Mouse (Mus musculus) hindbrain, embryonic 11.5 days (tissue): ENCODE data around the gene Zdhhc13. TPM values are rescaled to one million over a fixed set of nuclear protein-coding genes. Genes with fewer than 3 reads are reported as not detected.
A peak's percentile ranks its signal among the peaks of the same experiment; 100 is the strongest.

Source experiments
- ATAC-seq: fragments of 200-750 bp; cut with Nextera tagmentation; 2 replicates; pipeline ENCODE4 v1.8.0; 2017; ENCODE audit warnings: mild to moderate bottlenecking, moderate TSS enrichment, moderate library complexity; ENCODE audit not compliant: low FRiP score
- DNase-seq: peaks from one replicate; pipeline ENCODE4 v3.0.0-alpha.2; 2015; ENCODE audit warnings: low spot score
- H3K27ac ChIP-seq: fragments of 300-500 bp; sonication (generic); 2 replicates; pipeline ENCODE4 v1.5.1; 2014; ENCODE audit warnings: mild to moderate bottlenecking, low read depth, low read length
- H3K27me3 ChIP-seq: fragments of 300-500 bp; sonication (generic); 2 replicates; pipeline ENCODE4 v1.6.1; 2014; ENCODE audit warnings: mild to moderate bottlenecking, low read length, moderate library complexity, mixed read lengths; ENCODE audit not compliant: control insufficient read depth, insufficient read depth
- H3K36me3 ChIP-seq: fragments of 300-500 bp; sonication (generic); 2 replicates; pipeline ENCODE4 v1.6.1; 2014; ENCODE audit warnings: mild to moderate bottlenecking, low read length, moderate library complexity, mixed read lengths; ENCODE audit not compliant: control insufficient read depth, insufficient read depth
- H3K4me1 ChIP-seq: fragments of 300-500 bp; sonication (generic); replicated peaks from 2 replicates; pipeline ENCODE4 v1.6.1; 2014; ENCODE audit warnings: low read length, mixed read lengths; ENCODE audit not compliant: control insufficient read depth, insufficient read depth
- H3K4me2 ChIP-seq: fragments of 300-500 bp; sonication (generic); replicated peaks from 2 replicates; pipeline ENCODE4 v1.6.1; 2014; ENCODE audit warnings: mild to moderate bottlenecking, low read depth, low read length
- H3K4me3 ChIP-seq: fragments of 300-500 bp; sonication (generic); 2 replicates; pipeline ENCODE4 v1.5.1; 2014; ENCODE audit warnings: low read depth, low read length
- H3K9ac ChIP-seq: fragments of 300-500 bp; sonication (generic); 2 replicates; pipeline ENCODE4 v1.6.1; 2014; ENCODE audit warnings: low read depth, low read length
- H3K9me3 ChIP-seq: fragments of 300-500 bp; sonication (generic); 2 replicates; pipeline ENCODE4 v1.6.1; 2016; ENCODE audit warnings: low read length; ENCODE audit not compliant: control insufficient read depth
- WGBS: fragments of 180-500 bp; shearing (Covaris S2); extraction: QIAGEN DNeasy Blood & Tissue Kit; methylation state at CpG from one replicate; pipeline ENCODE4 v1.1.7; 2014; 5-methylcytosine and 5-hydroxymethylcytosine counted together
- polyA plus RNA-seq: library from polyadenylated mRNA; unstranded; fragments of >200 nt; fragmentation: Nextera tagmentation; extraction: Ambion mirVana; gene quantifications from 2 replicates; pipeline ENCODE4 v1.2.1, GENCODE M21; 2014

Zdhhc13 gene
- polyA plus RNA-seq, 1 experiment from 2014 or later = 40.9 TPM

DNA sequence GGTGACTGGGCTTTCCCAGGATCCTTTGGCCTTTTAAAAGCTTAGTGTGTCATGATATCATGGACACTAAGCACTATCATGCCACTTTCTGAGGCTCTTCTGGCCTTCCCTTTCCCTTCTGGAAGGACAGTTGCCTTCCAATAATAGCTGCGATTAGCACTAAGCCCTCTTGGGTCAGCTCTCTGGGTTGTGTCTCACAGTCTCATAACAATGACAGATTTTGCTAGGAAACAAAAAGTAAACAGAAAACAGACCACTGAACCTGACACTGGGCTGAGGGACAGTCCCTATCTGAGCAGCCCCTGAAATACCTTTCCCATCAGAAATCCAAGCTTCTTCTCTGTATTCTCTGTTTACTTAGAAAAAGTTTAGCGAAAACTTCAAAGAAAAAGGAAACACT lies 51.7 kb downstream of the Zdhhc13 start:
- Histone ChIP-seq H3K9ac (no peak overlapping the region), H3K4me1 (no peaks in the 10 kb centered on the region), H3K36me3 (no peaks in the 10 kb centered on the region), H3K27me3 (peaks cover 74% of the 10 kb centered on the region), H3K4me3 (no peak overlapping the region), H3K27ac (no peak overlapping the region), H3K4me2 (no peak overlapping the region), H3K9me3 (no peaks in the 10 kb centered on the region)
- no peak for ATAC-seq
- DNase-seq = no peak
- 94% methylated on average over 2 of the region's 2 CpGs for WGBS

DNA sequence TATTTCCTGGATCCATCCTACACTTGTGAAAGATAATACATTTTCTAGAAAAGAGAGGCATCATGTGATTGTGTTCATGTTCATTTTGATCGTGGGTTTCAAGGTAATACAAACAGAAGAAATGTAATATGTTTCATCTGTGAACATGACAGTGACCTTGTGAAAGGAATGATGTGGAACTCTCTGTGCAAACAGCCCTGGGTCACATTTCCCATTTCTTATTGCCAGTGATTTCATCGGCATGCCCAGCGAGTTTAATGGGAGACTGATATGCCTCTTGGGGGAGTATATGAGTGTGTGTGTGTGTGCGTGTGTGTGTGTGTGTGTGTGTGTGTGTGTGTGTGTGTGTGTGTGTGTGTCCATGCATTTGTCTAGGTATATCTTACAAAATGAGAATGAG lies 52.7 kb downstream of the Zdhhc13 start:
- Histone ChIP-seq H3K4me3 (no peak overlapping the region), H3K9ac (no peak overlapping the region), H3K4me2 (no peak overlapping the region), H3K4me1 (no peaks in the 10 kb centered on the region), H3K27ac (no peak overlapping the region), H3K27me3 (peaks cover 72% of the 10 kb centered on the region), H3K36me3 (no peaks in the 10 kb centered on the region), H3K9me3 (no peaks in the 10 kb centered on the region)
- DNase-seq (no peak), ATAC-seq (no peak)
- WGBS = 84% methylated on average over 4 of the region's 4 CpGs

DNA sequence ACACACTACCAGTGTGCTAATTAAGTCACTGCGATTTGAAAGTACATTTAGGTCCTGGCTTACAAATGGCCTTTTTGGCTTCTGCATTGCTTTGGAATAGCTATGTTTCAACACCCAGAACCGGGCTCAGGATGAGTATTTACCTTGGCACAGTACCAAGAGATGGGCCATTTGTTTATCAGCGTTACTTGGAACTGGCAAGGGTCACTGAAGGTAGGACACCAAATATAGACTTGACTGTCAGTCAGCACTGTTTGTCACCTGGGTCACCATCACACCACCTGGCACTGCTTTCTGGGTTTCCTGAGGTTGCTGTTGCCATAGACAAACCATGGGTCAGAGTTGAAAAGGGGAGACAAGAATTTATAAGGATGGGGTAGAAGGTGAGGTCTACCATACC lies 53.5 kb downstream of the Zdhhc13 start:
- H3K9ac ChIP-seq = no peak overlapping the region
- no peaks in the 10 kb centered on the region for H3K4me1 ChIP-seq
- no peak for DNase-seq
- H3K4me3 ChIP-seq = no peak overlapping the region
- no peaks in the 10 kb centered on the region for H3K9me3 ChIP-seq
- no peak for ATAC-seq
- H3K27me3 ChIP-seq = peaks cover 70% of the 10 kb centered on the region
- H3K4me2 ChIP-seq = no peak overlapping the region
- 83% methylated on average over 3 of the region's 3 CpGs for WGBS
- H3K36me3 ChIP-seq = no peaks in the 10 kb centered on the region
- no peak overlapping the region for H3K27ac ChIP-seq

DNA sequence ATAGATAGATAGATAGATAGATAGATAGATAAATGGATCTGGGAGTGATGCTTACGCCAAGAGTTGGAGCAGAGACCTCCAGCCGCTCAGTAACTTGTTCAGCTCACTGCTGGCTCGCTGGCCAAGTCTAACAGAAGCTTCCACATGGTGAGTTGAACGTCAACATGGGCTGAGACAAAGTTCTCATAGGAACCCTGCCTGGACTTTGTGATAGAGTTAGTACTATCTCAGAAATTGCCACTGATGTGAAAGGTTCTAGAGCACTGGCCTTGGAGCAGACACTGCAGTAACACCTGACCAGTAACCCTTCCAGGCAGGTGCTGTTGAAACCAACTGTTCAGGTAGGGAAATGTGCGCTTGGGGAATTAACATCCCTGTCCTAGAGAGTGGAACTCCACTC lies 54.7 kb downstream of the Zdhhc13 start:
- H3K4me1 ChIP-seq = no peaks in the 10 kb centered on the region
- DNase-seq = no peak
- no peak for ATAC-seq
- peaks cover 61% of the 10 kb centered on the region for H3K27me3 ChIP-seq
- H3K9ac ChIP-seq = no peak overlapping the region
- no peak overlapping the region for H3K27ac ChIP-seq
- H3K9me3 ChIP-seq = no peaks in the 10 kb centered on the region
- H3K36me3 ChIP-seq = no peaks in the 10 kb centered on the region
- H3K4me2 ChIP-seq = no peak overlapping the region
- H3K4me3 ChIP-seq = no peak overlapping the region
- 89% methylated on average over 5 of the region's 5 CpGs for WGBS

DNA sequence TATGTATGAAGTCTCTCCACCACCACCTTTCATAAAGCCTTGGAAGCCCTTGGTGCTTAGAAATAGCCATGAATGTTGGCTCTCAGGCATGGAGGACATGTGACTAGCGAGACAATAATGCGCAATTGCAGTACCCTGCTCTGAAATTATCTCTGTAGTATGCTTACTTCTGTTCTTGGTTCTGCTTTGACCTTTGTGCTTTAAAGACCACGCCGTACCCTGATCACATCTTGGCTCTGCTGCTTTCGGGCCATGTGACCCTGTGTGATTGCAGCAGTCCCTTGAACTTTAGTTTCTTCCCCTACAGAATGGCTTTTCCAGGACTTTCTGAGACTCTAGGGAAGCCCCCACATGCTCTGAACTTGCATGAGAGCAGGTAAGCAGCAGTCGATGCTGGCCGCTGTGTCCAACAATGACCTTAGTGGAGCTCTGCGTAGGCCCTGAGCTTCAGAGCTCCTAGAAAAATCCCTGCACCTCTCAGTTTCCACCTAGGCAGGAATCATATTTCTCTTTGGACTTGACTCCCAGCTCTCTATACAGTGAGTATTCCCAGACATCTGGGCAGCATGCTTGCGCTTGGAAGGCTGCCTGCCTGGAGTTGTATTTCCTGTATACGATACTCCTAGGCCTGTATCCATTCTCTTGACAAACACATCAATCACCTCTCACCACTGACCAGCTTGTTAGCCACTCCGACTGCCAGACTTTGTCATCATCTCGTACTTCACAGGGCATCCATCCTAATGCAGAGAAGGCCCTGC lies 56.6 kb downstream of the Zdhhc13 start:
- H3K4me2 ChIP-seq = no peak overlapping the region
- DNase-seq (no peak), ATAC-seq (no peak)
- H3K9ac ChIP-seq = no peak overlapping the region
- no peaks in the 10 kb centered on the region for H3K36me3 ChIP-seq
- no peak overlapping the region for H3K27ac ChIP-seq
- H3K9me3 ChIP-seq = no peaks in the 10 kb centered on the region
- 79% methylated on average over 12 of the region's 12 CpGs for WGBS
- H3K4me1 ChIP-seq = no peaks in the 10 kb centered on the region
- H3K27me3 ChIP-seq = peaks cover 43% of the 10 kb centered on the region
- no peak overlapping the region for H3K4me3 ChIP-seq

DNA sequence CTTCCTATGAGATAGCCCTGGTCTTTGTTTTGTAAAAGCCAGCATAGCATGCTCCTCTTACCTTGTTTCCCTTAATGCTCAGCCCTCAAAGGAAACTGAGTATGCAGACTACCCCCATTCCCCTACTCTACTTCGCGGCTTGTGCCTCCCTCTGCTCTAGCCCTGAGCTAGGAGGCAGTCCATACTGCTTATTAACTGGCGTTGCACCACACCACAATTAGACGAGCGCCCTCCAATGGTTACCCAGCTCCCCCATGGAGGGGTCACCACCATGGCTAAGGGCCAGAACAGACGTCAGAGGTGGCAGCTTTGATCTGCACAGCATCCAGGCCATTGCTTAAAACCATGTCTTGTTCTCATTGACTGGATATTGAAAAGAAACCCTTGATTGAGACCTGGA lies 58.0 kb downstream of the Zdhhc13 start:
- H3K9ac ChIP-seq = no peak overlapping the region
- H3K4me2 ChIP-seq = no peak overlapping the region
- H3K27ac ChIP-seq = no peak overlapping the region
- H3K4me3 ChIP-seq = no peak overlapping the region
- H3K27me3 ChIP-seq = peaks cover 36% of the 10 kb centered on the region
- no peaks in the 10 kb centered on the region for H3K9me3 ChIP-seq
- no peak for DNase-seq
- no peaks in the 10 kb centered on the region for H3K36me3 ChIP-seq
- no peak for ATAC-seq
- no peaks in the 10 kb centered on the region for H3K4me1 ChIP-seq
- WGBS = 55% methylated on average over 6 of the region's 6 CpGs

DNA sequence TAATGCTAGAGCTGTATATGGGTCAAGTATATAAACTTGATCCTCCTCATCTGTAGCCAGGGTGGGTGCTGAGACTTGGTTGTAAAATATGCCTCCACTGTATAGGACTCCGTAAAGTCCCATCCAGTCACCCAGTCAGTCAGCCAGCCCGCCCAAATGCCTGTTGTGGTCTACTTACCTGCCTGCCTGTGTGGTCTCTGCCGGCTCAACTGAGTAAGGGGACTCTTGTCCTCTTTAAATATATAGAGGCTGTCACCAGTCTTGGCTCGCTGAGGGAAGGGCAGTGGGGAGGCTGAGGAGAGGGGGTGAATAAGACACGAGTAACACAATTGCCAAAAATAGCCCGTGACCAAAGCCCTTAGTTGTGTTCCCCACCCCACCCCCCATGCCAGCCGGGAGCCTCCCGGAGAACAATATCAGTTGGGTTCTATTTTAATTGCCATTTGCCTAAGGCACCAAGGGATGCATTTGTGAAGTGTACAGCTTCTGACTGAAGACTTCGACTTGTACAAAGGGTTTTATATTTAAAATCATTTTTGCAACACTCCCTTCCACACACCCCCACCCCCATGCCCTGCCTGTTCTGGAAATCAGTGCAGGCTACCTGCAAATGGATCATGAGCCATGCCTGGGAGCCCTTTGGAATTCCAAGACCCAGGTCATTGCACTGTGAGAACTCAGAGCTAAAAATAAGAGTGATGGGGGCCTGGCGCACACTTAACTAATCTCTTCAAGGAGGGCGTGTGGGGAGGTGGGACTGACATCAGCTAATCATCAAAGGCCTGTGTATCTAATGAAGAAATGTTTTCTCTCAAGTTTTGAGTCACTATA lies 59.2 kb downstream of the Zdhhc13 start, which contains the start of gene Csrp3:
Gene Csrp3 (minus strand): TSS at position 214 of the 831 bp plus-strand sequence.
- WGBS = 50% methylated on average over 11 of the region's 11 CpGs
- no peaks in the 10 kb centered on the region for H3K9me3 ChIP-seq
- ATAC-seq (0 out of 2 replicates have a peak, but pooled peaks have one; percentile 53), DNase-seq (no peak)
- no peak within 1 kb of the TSS for H3K9ac ChIP-seq
- H3K27me3 ChIP-seq = peaks cover 28% of the 10 kb centered on the region
- H3K4me2 ChIP-seq = no peak within 1 kb of the TSS
- no peak within 1 kb of the TSS for H3K27ac ChIP-seq
- H3K4me3 ChIP-seq = no peak within 1 kb of the TSS
- no peaks in the 10 kb centered on the region for H3K36me3 ChIP-seq
- no peaks in the 10 kb centered on the region for H3K4me1 ChIP-seq

DNA sequence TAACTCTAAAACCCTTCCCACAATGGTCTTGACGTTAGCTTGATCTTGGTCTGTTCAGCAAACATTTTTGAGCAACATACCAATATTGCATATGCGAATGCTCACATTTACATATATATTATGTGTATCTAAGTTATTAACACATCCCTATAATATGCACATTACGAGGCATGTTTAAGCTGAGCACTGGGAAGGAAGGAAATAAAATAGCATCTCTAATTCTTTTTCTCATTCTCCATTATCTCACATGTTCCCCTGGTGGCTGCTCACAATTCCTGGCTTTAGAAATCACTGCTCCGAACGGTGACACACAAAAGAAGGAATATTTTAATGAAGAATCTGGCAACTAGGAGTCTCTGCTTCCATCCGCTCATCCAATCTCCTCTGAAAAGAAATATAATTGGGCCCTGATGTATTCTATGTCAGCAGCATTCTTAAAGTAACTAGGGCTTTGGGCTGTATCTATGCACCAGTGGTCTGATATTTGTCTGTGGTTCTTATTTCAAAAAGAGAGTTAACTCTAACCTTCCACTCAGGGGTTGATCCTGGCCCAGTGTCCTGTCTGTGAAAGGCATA lies 62.8 kb downstream of the Zdhhc13 start:
- no peak overlapping the region for H3K4me2 ChIP-seq
- H3K4me3 ChIP-seq = no peak overlapping the region
- peaks cover 2% of the 10 kb centered on the region for H3K27me3 ChIP-seq
- no peaks in the 10 kb centered on the region for H3K4me1 ChIP-seq
- H3K9me3 ChIP-seq = no peaks in the 10 kb centered on the region
- H3K36me3 ChIP-seq = no peaks in the 10 kb centered on the region
- 71% methylated on average over 6 of the region's 6 CpGs for WGBS
- DNase-seq (no peak), ATAC-seq (no peak)
- no peak overlapping the region for H3K27ac ChIP-seq
- no peak overlapping the region for H3K9ac ChIP-seq
